Mouse (Mus musculus) gastrocnemius, postnatal 14 days (tissue): ENCODE results near the gene Ap5z1. TPM values are rescaled to one million over a fixed set of nuclear protein-coding genes. Genes with fewer than 3 reads are reported as not detected.

ENCODE experiments used
- DNase-seq: peaks from one replicate; pipeline ENCODE4 v3.0.0; 2021; ENCODE audit warnings: mixed read lengths
- intact Hi-C: fragments of 180-260 bp; cut with DNase I; formaldehyde crosslinking; loops from one replicate; pipeline ENCODE4 v1.15.1; 2025; ENCODE audit warnings: low total_unique reads
- total RNA-seq, 2 experiments: library from RNA; stranded (reverse); gene quantifications; 2 replicates each; pipeline ENCODE4 v1.2.3; 2021

Gene Ap5z1
- total RNA-seq, 2 experiments from 2014 or later: 3.4 to 3.9 TPM

GRCm38 (mm10) chr5:142461942-142462640, 1.7 kb upstream of the Ap5z1 start:
- intact Hi-C loops: no loop called here
- DNase-seq: no peak

- no peak for DNase-seq
- intact Hi-C loops: no loop called here
Measured at GRCm38 (mm10) chr5:142462641-142462948, 1.1 kb upstream of the Ap5z1 start.

GRCm38 (mm10) chr5:142463011-142463410, 733 bp upstream of the Ap5z1 start:
- DNase-seq: no peak
- intact Hi-C loops: no loop called here

GRCm38 (mm10) chr5:142468375-142468774, 4.6 kb downstream of the Ap5z1 start:
- no peak for DNase-seq
- intact Hi-C loops: no loop called here

GRCm38 (mm10) chr5:142469796-142470195, 6.1 kb downstream of the Ap5z1 start:
- no peak for DNase-seq
- intact Hi-C loops: no loop called here

GRCm38 (mm10) chr5:142473696-142474095, 10.0 kb downstream of the Ap5z1 start:
- intact Hi-C loops: no loop called here
- DNase-seq: no peak

GRCm38 (mm10) chr5:142475669-142476068, 11.9 kb downstream of the Ap5z1 start:
- no peak for DNase-seq
- intact Hi-C loops: no loop called here

GRCm38 (mm10) chr5:142477346-142477745, 13.6 kb downstream of the Ap5z1 start:
- DNase-seq: no peak

GRCm38 (mm10) chr5:142477866-142478615, 14.3 kb downstream of the Ap5z1 start:
- no peak for DNase-seq
- intact Hi-C loops: no loop called here

More at GRCm38 (mm10) chr5:142477346-142477745, 13.6 kb downstream of the Ap5z1 start:
- intact Hi-C loops: no loop called here

- peak; percentile 87 for DNase-seq
- intact Hi-C loops: no loop called here
Measured at GRCm38 (mm10) chr5:142478829-142479435, 15.2 kb downstream of the Ap5z1 start.

- intact Hi-C loops: loop anchor here (10.0 kb wide), 1 partner anchor 232 kb away; no protein-coding TSS in a partner anchor
- no peak for DNase-seq
Measured at GRCm38 (mm10) chr5:142482512-142482911, 18.8 kb downstream of the Ap5z1 start.

GRCm38 (mm10) chr5:142483581-142483980, 19.8 kb downstream of the Ap5z1 start:
- intact Hi-C loops: loop anchor here (10.0 kb wide), 1 partner anchor 231 kb away; no protein-coding TSS in a partner anchor
- no peak for DNase-seq

- no peak for DNase-seq
- intact Hi-C loops: loop anchor here (10.0 kb wide), 1 partner anchor 228 kb away; no protein-coding TSS in a partner anchor
Measured at GRCm38 (mm10) chr5:142486654-142487053, 22.9 kb downstream of the Ap5z1 start.

- DNase-seq: no peak
- intact Hi-C loops: loop anchor here (10.0 kb wide), 1 partner anchor 225 kb away; no protein-coding TSS in a partner anchor
Measured at GRCm38 (mm10) chr5:142489955-142490707, 26.4 kb downstream of the Ap5z1 start.

GRCm38 (mm10) chr5:142493307-142493706, 29.6 kb downstream of the Ap5z1 start:
- intact Hi-C loops: no loop called here
- no peak for DNase-seq

- DNase-seq: no peak
- intact Hi-C loops: no loop called here
Measured at GRCm38 (mm10) chr5:142495321-142496096, 31.8 kb downstream of the Ap5z1 start.

- intact Hi-C loops: no loop called here
- no peak for DNase-seq
Measured at GRCm38 (mm10) chr5:142498964-142499363, 35.2 kb downstream of the Ap5z1 start.

- intact Hi-C loops: loop anchor here (10.0 kb wide), 1 partner anchor 124 kb away; the partner anchor contains the start of gene Wipi2
- DNase-seq: no peak
Measured at GRCm38 (mm10) chr5:142500918-142501317, 37.2 kb downstream of the Ap5z1 start.

GRCm38 (mm10) chr5:142502414-142502813, 38.7 kb downstream of the Ap5z1 start:
- peak; percentile 69 for DNase-seq
- intact Hi-C loops: loop anchor here (10.0 kb wide), 1 partner anchor 122 kb away; the partner anchor contains the start of gene Wipi2
